Mouse (Mus musculus): ENCODE results near the gene Cysrt1.

Cysrt1 gene

GRCm38 (mm10) chr2:25242101-25242506 is at the start of gene Cysrt1, which contains the start of gene Rnf208:
TSS of gene Cysrt1 (minus strand) at chr2:25242452.
TSS of gene Rnf208 (plus strand) at chr2:25242255.
- peak; percentile 66 for DNase-seq (ENCODE audit: low read depth, low spot score)

- DNase-seq (ENCODE audit: low read depth, low spot score), result no peak
Observed at GRCm38 (mm10) chr2:25291184-25292053, 49.2 kb upstream of the Cysrt1 start.

- no peak for DNase-seq (ENCODE audit: low read depth, low spot score)
Observed at GRCm38 (mm10) chr2:25290816-25291130, 48.5 kb upstream of the Cysrt1 start.

- DNase-seq (ENCODE audit: low read depth, low spot score), result peak; percentile 86
Observed at GRCm38 (mm10) chr2:25290101-25290815, 48.0 kb upstream of the Cysrt1 start.

GRCm38 (mm10) chr2:25289651-25290050 is 47.4 kb upstream of the Cysrt1 start, which contains the start of gene Lrrc26:
TSS of gene Lrrc26 (plus strand) at chr2:25289915.
- DNase-seq (ENCODE audit: low read depth, low spot score), result peak; percentile 81

- DNase-seq (ENCODE audit: low read depth, low spot score), result no peak
Observed at GRCm38 (mm10) chr2:25288734-25289345, 46.6 kb upstream of the Cysrt1 start.

GRCm38 (mm10) chr2:25287927-25288649 is 45.8 kb upstream of the Cysrt1 start, which contains the start of gene Tmem210:
TSS of gene Tmem210 (plus strand) at chr2:25288145.
- DNase-seq (ENCODE audit: low read depth, low spot score), result no peak

- DNase-seq (ENCODE audit: low read depth, low spot score), result no peak
Observed at GRCm38 (mm10) chr2:25286837-25287636, 44.8 kb upstream of the Cysrt1 start.

- no peak for DNase-seq (ENCODE audit: low read depth, low spot score)
Observed at GRCm38 (mm10) chr2:25286314-25286713, 44.1 kb upstream of the Cysrt1 start.

- no peak for DNase-seq (ENCODE audit: low read depth, low spot score)
Observed at GRCm38 (mm10) chr2:25285551-25285950, 43.3 kb upstream of the Cysrt1 start.

GRCm38 (mm10) chr2:25278928-25279882 is 37.0 kb upstream of the Cysrt1 start:
- peak; percentile 93 for DNase-seq (ENCODE audit: low read depth, low spot score)

GRCm38 (mm10) chr2:25273010-25273409 is 30.8 kb upstream of the Cysrt1 start:
- DNase-seq (ENCODE audit: low read depth, low spot score), result no peak

- DNase-seq (ENCODE audit: low read depth, low spot score), result no peak
Observed at GRCm38 (mm10) chr2:25272515-25272914, 30.3 kb upstream of the Cysrt1 start.

GRCm38 (mm10) chr2:25271827-25272511 is 29.7 kb upstream of the Cysrt1 start, which contains the start of the genes Ssna1 and Anapc2:
TSS of gene Ssna1 (minus strand) at chr2:25272438.
TSS of gene Anapc2 (plus strand) at chr2:25272478.
- DNase-seq (ENCODE audit: low read depth, low spot score), result peak; percentile 99

GRCm38 (mm10) chr2:25267746-25268309 is 25.6 kb upstream of the Cysrt1 start:
- DNase-seq (ENCODE audit: low read depth, low spot score), result no peak

GRCm38 (mm10) chr2:25267241-25267640 is 25.0 kb upstream of the Cysrt1 start:
- peak; percentile 91 for DNase-seq (ENCODE audit: low read depth, low spot score)

- DNase-seq (ENCODE audit: low read depth, low spot score), result peak; percentile 93
Observed at GRCm38 (mm10) chr2:25266720-25267119, 24.5 kb upstream of the Cysrt1 start.

- peak; percentile 99 for DNase-seq (ENCODE audit: low read depth, low spot score)
Observed at GRCm38 (mm10) chr2:25265897-25266656, 23.8 kb upstream of the Cysrt1 start.
